Mouse (Mus musculus) bone marrow, adult 2 months (tissue): ENCODE measurements around the gene 4930447C04Rik. TPM values are rescaled to one million over a fixed set of nuclear protein-coding genes. Genes with fewer than 3 reads are reported as not detected.

Source experiments
- H3K27ac ChIP-seq: fragments of 200-500 bp; 2 replicates; pipeline ENCODE4 v1.5.1; 2012; ENCODE audit warnings: low read depth, mild to moderate bottlenecking, control low read depth, inconsistent platforms, low read length; ENCODE audit not compliant: control insufficient read depth, poor library complexity, insufficient read depth
- H3K4me1 ChIP-seq: fragments of 200-500 bp; 2 replicates; pipeline ENCODE4 v1.6.1; 2011; ENCODE audit warnings: low read length; ENCODE audit not compliant: control insufficient read depth, insufficient read depth
- H3K4me3 ChIP-seq: fragments of 200-500 bp; replicated peaks from 2 replicates; pipeline ENCODE3; 2011; ENCODE audit warnings: mild to moderate bottlenecking, low read depth, low read length, control low read depth; ENCODE audit not compliant: control insufficient read depth
- CTCF ChIP-seq: fragments of 200-500 bp; IDR thresholded peaks from 2 replicates; pipeline ENCODE4 v1.5.1; 2011; ENCODE audit warnings: low read length, control low read depth; ENCODE audit not compliant: control insufficient read depth, insufficient read depth
- POLR2A ChIP-seq: fragments of 200-500 bp; IDR thresholded peaks from 2 replicates; pipeline ENCODE4 v1.6.1; 2011; ENCODE audit warnings: low read depth, mild to moderate bottlenecking, control low read depth, low read length, borderline replicate concordance; ENCODE audit not compliant: control insufficient read depth
- WGBS: fragments of 180-500 bp; shearing (Covaris S2); methylation state at CpG from one replicate; pipeline ENCODE4 v1.1.7; 2018; 5-methylcytosine and 5-hydroxymethylcytosine counted together
- polyA plus RNA-seq: library from polyadenylated mRNA; stranded (reverse); fragments of >200 nt; gene quantifications from 2 replicates; pipeline ENCODE4 v1.2.4, GENCODE M21; 2011; ENCODE audit warnings: low replicate concordance; ENCODE audit not compliant: missing spikeins, insufficient read depth, insufficient read length

Gene 4930447C04Rik
- polyA plus RNA-seq, 1 experiment = 2.3 TPM

DNA sequence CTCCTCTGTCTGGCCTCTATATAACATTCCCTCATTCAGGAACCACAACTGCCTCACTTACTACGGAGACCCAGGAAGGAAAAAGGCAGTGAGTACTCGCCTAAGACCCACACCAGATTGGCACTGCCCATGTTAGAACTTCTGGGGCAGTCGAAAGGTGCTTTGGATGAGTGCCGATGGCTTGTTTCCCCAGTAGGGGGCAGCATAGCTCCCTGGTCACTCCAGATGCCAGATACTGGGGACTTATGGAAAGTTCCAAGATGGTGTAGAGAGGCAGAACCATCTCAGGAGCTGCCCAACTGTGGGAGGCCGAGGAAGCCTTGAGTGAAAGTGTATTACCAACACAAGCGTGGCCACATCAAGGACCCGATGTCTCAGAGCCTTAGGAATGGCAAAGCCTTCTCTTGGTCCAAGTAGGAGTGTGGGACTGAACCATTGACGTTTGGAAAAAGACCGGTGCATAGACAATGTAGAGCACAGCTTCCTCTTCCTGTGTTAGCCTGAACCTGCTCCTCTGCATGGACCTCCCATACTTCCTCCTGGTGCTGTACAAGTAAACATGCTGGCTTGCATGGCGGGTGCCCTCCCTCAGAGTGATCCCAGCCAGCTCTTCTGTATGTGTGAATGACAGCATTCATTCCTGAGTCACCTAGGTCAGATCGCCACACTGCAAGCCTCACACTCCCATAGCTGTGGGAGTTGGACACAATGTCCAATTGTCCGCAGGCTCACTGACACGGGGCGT is 105.6 kb downstream of the 4930447C04Rik start:
- TF ChIP-seq POLR2A = no peak
- peak; percentile 43; the same call in 1 of the 2 replicates for TF ChIP-seq CTCF
- Histone ChIP-seq H3K27ac (no peak overlapping the region), H3K4me1 (no peaks in the 10 kb centered on the region), H3K4me3 (no peak overlapping the region)
- 72% methylated on average over 14 of the region's 14 CpGs for WGBS

- 7% methylated on average over 42 of the region's 42 CpGs for WGBS
Measured at GRCm38 (mm10) chr12:72831711-72832432, 108.7 kb downstream of the 4930447C04Rik start.

More at GRCm38 (mm10) chr12:72831711-72832432, 108.7 kb downstream of the 4930447C04Rik start:
- H3K4me3 ChIP-seq = no peak overlapping the region
- no peak overlapping the region for H3K27ac ChIP-seq
- no peak for TF ChIP-seq CTCF
- no peak for TF ChIP-seq POLR2A
- no peaks in the 10 kb centered on the region for H3K4me1 ChIP-seq

Other genes with a start within 250 kb of the 4930447C04Rik start
- 41.7 and 42.4 TPM in 2 replicates for gene Ppm1a, start 183.3 kb downstream of the 4930447C04Rik start, polyA plus RNA-seq
- not detected in 2 replicates for gene Six6, start 882 bp downstream of the 4930447C04Rik start, polyA plus RNA-seq
- 2.7 and 4.1 TPM in 2 replicates for gene Six1, start 113.1 kb upstream of the 4930447C04Rik start, polyA plus RNA-seq
- gene Six4, start 172.7 kb upstream of the 4930447C04Rik start, polyA plus RNA-seq = 0.14 and 2.0 TPM in 2 replicates
- 2.9 and 5.2 TPM in 2 replicates for gene Mnat1, start 182.9 kb upstream of the 4930447C04Rik start, polyA plus RNA-seq